Mouse (Mus musculus) lung, postnatal 0 days (tissue): ENCODE data around the gene Aph1c.

Source experiments
- CTCF ChIP-seq: IDR thresholded peaks from 2 replicates; pipeline ENCODE4 v1.5.1; 2016; ENCODE audit warnings: antibody characterized with exemption, mild to moderate bottlenecking
- EP300 ChIP-seq: IDR thresholded peaks from 2 replicates; pipeline ENCODE4 v1.6.1; 2016; ENCODE audit warnings: antibody characterized with exemption, mild to moderate bottlenecking, control low read depth

DNA sequence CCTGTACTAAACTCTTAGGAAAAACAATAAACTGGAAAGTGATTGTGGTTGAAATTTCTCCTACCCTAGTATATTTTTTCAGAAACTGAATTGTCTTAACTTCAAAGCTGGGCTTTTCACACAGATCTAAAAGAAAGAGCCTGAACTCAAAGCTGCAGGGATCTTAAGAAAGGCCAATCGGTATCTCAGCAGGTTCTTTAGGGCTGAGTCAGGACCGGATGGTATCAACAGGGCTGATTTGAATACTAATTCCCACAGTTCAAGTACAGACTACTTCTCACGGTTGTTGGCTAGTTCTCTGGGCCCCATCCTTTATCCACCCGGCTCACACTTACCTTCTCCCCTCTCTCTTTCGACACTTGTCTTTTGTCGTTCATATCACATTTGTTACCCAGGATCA, 18.1 kb upstream of the Aph1c start:
- no peak for TF ChIP-seq CTCF
- no peak for TF ChIP-seq EP300
